Mouse (Mus musculus) myocyte (in vitro differentiated cells): ENCODE results near the gene Nmur1. TPM values are rescaled to one million over a fixed set of nuclear protein-coding genes. Genes with fewer than 3 reads are reported as not detected.

Source experiments
- H3K27me3 ChIP-seq: one replicate; pipeline ENCODE4 v1.6.1; 2011; ENCODE audit not compliant: control insufficient read depth, insufficient read depth, insufficient read length
- H3K36me3 ChIP-seq: one replicate; pipeline ENCODE4 v1.6.1; 2011; ENCODE audit not compliant: control insufficient read depth, insufficient read depth
- H3K4me2 ChIP-seq: one replicate; pipeline ENCODE4 v1.6.1; 2011; ENCODE audit warnings: low read depth, control low read depth
- H3K4me3 ChIP-seq: one replicate; pipeline ENCODE4 v1.5.1; 2011; ENCODE audit warnings: mild to moderate bottlenecking, control low read depth, moderate library complexity
- H3K79me2 ChIP-seq: one replicate; pipeline ENCODE4 v1.6.1; 2011; ENCODE audit not compliant: control insufficient read depth, insufficient read depth
- H3ac ChIP-seq: one replicate; pipeline ENCODE4 v1.6.1; 2011; ENCODE audit not compliant: control insufficient read depth, insufficient read length
- CEBPB ChIP-seq: IDR thresholded peaks from 2 replicates; pipeline ENCODE4 v1.6.1; 2011; ENCODE audit warnings: mild to moderate bottlenecking, moderate library complexity; ENCODE audit not compliant: poor library complexity, insufficient read depth, severe bottlenecking
- E2F4 ChIP-seq: IDR thresholded peaks from one replicate; pipeline ENCODE4 v1.6.1; 2011; ENCODE audit warnings: mild to moderate bottlenecking, control low read depth, moderate library complexity; ENCODE audit not compliant: insufficient read depth
- MAX ChIP-seq: IDR thresholded peaks from one replicate; pipeline ENCODE4 v1.6.1; 2011; ENCODE audit warnings: low read depth, mild to moderate bottlenecking, control low read depth
- MYOD1 ChIP-seq, 3 experiments: IDR thresholded peaks; one replicate each; pipeline ENCODE4 v1.6.1; 2011; ENCODE audit warnings: control low read depth in 2 of 3, low read depth in 2 of 3, mild to moderate bottlenecking in 2 of 3, moderate library complexity in 1 of 3; ENCODE audit not compliant: insufficient read length in 2 of 3, control insufficient read depth in 1 of 3
- MYOG ChIP-seq, 3 experiments: IDR thresholded peaks; one replicate each; pipeline ENCODE4 v1.6.1; 2011; ENCODE audit warnings: control low read depth in 2 of 3, low read depth in 2 of 3, mild to moderate bottlenecking in 2 of 3; ENCODE audit not compliant: insufficient read length in 2 of 3, control insufficient read depth in 1 of 3, insufficient read depth in 1 of 3
- POLR2A ChIP-seq: IDR thresholded peaks from one replicate; pipeline ENCODE4 v1.6.1; 2011; ENCODE audit warnings: low read depth, mild to moderate bottlenecking, control low read depth, moderate library complexity; ENCODE audit not compliant: insufficient read length
- POLR2AphosphoS2 ChIP-seq: IDR thresholded peaks from one replicate; pipeline ENCODE4 v1.6.1; 2011; ENCODE audit warnings: low read depth, control low read depth; ENCODE audit not compliant: insufficient read length
- REST ChIP-seq: IDR thresholded peaks from one replicate; pipeline ENCODE4 v1.6.1; 2011; ENCODE audit warnings: mild to moderate bottlenecking, control low read depth, moderate library complexity; ENCODE audit not compliant: insufficient read depth, insufficient read length
- SRF ChIP-seq: IDR thresholded peaks from one replicate; pipeline ENCODE4 v1.6.1; 2011; ENCODE audit warnings: low read depth; ENCODE audit not compliant: control insufficient read depth, insufficient read length
- TCF12 ChIP-seq: IDR thresholded peaks from one replicate; pipeline ENCODE4 v1.6.1; 2011; ENCODE audit warnings: mild to moderate bottlenecking, control low read depth; ENCODE audit not compliant: poor library complexity, insufficient read depth, severe bottlenecking
- TCF3 ChIP-seq: IDR thresholded peaks from one replicate; pipeline ENCODE4 v1.6.1; 2011; ENCODE audit warnings: low read depth, control low read depth; ENCODE audit not compliant: insufficient read length
- USF1 ChIP-seq: IDR thresholded peaks from one replicate; pipeline ENCODE4 v1.6.1; 2011; ENCODE audit warnings: low read depth, mild to moderate bottlenecking, control low read depth, moderate library complexity
- polyA plus RNA-seq: library from polyadenylated mRNA; unstranded; fragments of >200 nt; fragmentation: generic; extraction: Trizol; gene quantifications from one replicate; pipeline ENCODE4 v1.2.1, GENCODE M21; 2012; ENCODE audit warnings: missing spikeins

The Nmur1 gene
- polyA plus RNA-seq, 1 experiment = not detected

- peaks cover 7% of the 10 kb centered on the region for H3K27me3 ChIP-seq
- TF ChIP-seq SRF = no peak
- TF ChIP-seq USF1 = no peak
- no peaks in the 10 kb centered on the region for H3K79me2 ChIP-seq
- no peak overlapping the region for H3K4me2 ChIP-seq
- no peak overlapping the region for H3K4me3 ChIP-seq
- H3K36me3 ChIP-seq = peaks cover 3% of the 10 kb centered on the region
- no peak overlapping the region for H3ac ChIP-seq
Observed at GRCm38 (mm10) chr1:86339156-86339812, 86.7 kb downstream of the Nmur1 start.

- H3K36me3 ChIP-seq = no peaks in the 10 kb centered on the region
- H3K4me3 ChIP-seq = no peak overlapping the region
- no peak overlapping the region for H3ac ChIP-seq
- no peaks in the 10 kb centered on the region for H3K79me2 ChIP-seq
- peaks cover 7% of the 10 kb centered on the region for H3K27me3 ChIP-seq
- TF ChIP-seq SRF (no peak), POLR2A (no peak), POLR2AphosphoS2 (no peak), MYOG (IDR thresholded peaks at IDR 0.05; ENCODE audit: control insufficient read depth in 1 of 3, insufficient read depth in 1 of 3, insufficient read length in 2 of 3, low read depth in 2 of 3) (no peak), MYOD1 (IDR thresholded peaks at IDR 0.05; ENCODE audit: control insufficient read depth in 1 of 3, insufficient read length in 2 of 3, low read depth in 2 of 3) (no peak), TCF3 (no peak), TCF12 (no peak), REST (no peak), MAX (no peak), CEBPB (no peak), E2F4 (no peak), USF1 (no peak)
- H3K4me2 ChIP-seq = no peak overlapping the region
Observed at GRCm38 (mm10) chr1:86336330-86336729, 89.7 kb downstream of the Nmur1 start.

Other genes with a start within 250 kb of the Nmur1 start
- gene B3gnt7, start 123.4 kb downstream of the Nmur1 start, polyA plus RNA-seq = not detected
- 131 TPM for gene Ncl, start 66.8 kb downstream of the Nmur1 start, polyA plus RNA-seq
- not detected for gene Tex44, start 101 bp upstream of the Nmur1 start, polyA plus RNA-seq
- gene Ptma, start 100.5 kb upstream of the Nmur1 start, polyA plus RNA-seq = 593 TPM
- 50.0 TPM for gene Pde6d, start 156.4 kb upstream of the Nmur1 start, polyA plus RNA-seq
- gene Cops7b, start 156.7 kb upstream of the Nmur1 start, polyA plus RNA-seq = 20.4 TPM
- 0.14 TPM for gene Nppc, start 244.3 kb upstream of the Nmur1 start, polyA plus RNA-seq